Mouse (Mus musculus) heart, embryonic 11.5 days (tissue): ENCODE results near the gene Hdac9. TPM values are rescaled to one million over a fixed set of nuclear protein-coding genes. Genes with fewer than 3 reads are reported as not detected.
A peak's percentile ranks its signal among the peaks of the same experiment; 100 is the strongest.

ENCODE experiments used
- ATAC-seq: fragments of 200-750 bp; cut with Nextera tagmentation; replicated peaks from 2 replicates; pipeline ENCODE4 v1.8.0; 2017; ENCODE audit warnings: moderate library complexity; ENCODE audit not compliant: insufficient number of reproducible peaks, low FRiP score, low TSS enrichment
- H3K27ac ChIP-seq: fragments of 300-500 bp; sonication (generic); 2 replicates; pipeline ENCODE4 v1.5.1; 2014; ENCODE audit warnings: mild to moderate bottlenecking, low read depth, low read length
- H3K27me3 ChIP-seq: fragments of 300-500 bp; sonication (generic); 2 replicates; pipeline ENCODE4 v1.6.1; 2014; ENCODE audit warnings: mild to moderate bottlenecking, low read length, mixed read lengths; ENCODE audit not compliant: control insufficient read depth, insufficient read depth
- H3K36me3 ChIP-seq: fragments of 300-500 bp; sonication (generic); 2 replicates; pipeline ENCODE4 v1.6.1; 2014; ENCODE audit warnings: mild to moderate bottlenecking, low read length, moderate library complexity, mixed read lengths; ENCODE audit not compliant: control insufficient read depth, insufficient read depth
- H3K4me1 ChIP-seq: fragments of 300-500 bp; sonication (generic); 2 replicates; pipeline ENCODE4 v1.6.1; 2014; ENCODE audit warnings: low read length; ENCODE audit not compliant: control insufficient read depth, insufficient read depth
- H3K4me2 ChIP-seq: fragments of 300-500 bp; sonication (generic); 2 replicates; pipeline ENCODE4 v1.6.1; 2014; ENCODE audit warnings: mild to moderate bottlenecking, moderate library complexity
- H3K4me3 ChIP-seq: fragments of 300-500 bp; sonication (generic); 2 replicates; pipeline ENCODE4 v1.5.1; 2014; ENCODE audit warnings: low read depth, low read length
- H3K9ac ChIP-seq: fragments of 300-500 bp; sonication (generic); 2 replicates; pipeline ENCODE4 v1.6.1; 2014; ENCODE audit warnings: mild to moderate bottlenecking, low read depth, low read length, moderate library complexity
- H3K9me3 ChIP-seq: fragments of 300-500 bp; sonication (generic); replicated peaks from 2 replicates; pipeline ENCODE4 v1.6.1; 2016; ENCODE audit warnings: low read length; ENCODE audit not compliant: control insufficient read depth
- WGBS: fragments of 180-500 bp; shearing (Covaris S2); extraction: QIAGEN DNeasy Blood & Tissue Kit; methylation state at CpG from one replicate; pipeline ENCODE4 v1.1.7; 2014; ENCODE audit not compliant: insufficient replicate concordance; 5-methylcytosine and 5-hydroxymethylcytosine counted together
- polyA plus RNA-seq: library from polyadenylated mRNA; unstranded; fragments of >200 nt; fragmentation: Nextera tagmentation; extraction: Ambion mirVana; gene quantifications from 2 replicates; pipeline ENCODE4 v1.2.1, GENCODE M21; 2014

The Hdac9 gene
- polyA plus RNA-seq, 1 experiment from 2014 or later, result 29.3 TPM

- 60% methylated on average over 14 of the region's 14 CpGs for WGBS
- no peak overlapping the region for H3K4me3 ChIP-seq
- H3K9me3 ChIP-seq, result no peaks in the 10 kb centered on the region
- peak overlapping the region; percentile 50; the same call in 1 of the 2 replicates for H3K27ac ChIP-seq
- no peaks in the 10 kb centered on the region for H3K4me1 ChIP-seq
- H3K27me3 ChIP-seq, result no peaks in the 10 kb centered on the region
- peak overlapping the region; percentile 40 for H3K4me2 ChIP-seq
- H3K36me3 ChIP-seq, result no peaks in the 10 kb centered on the region
- H3K9ac ChIP-seq, result no peak overlapping the region
- ATAC-seq, result no peak
Observed at GRCm38 (mm10) chr12:34714266-34714939, 202.5 kb downstream of the Hdac9 start.

- 34% methylated on average over 1 of the region's 1 CpGs for WGBS
- no peak overlapping the region for H3K4me2 ChIP-seq
- H3K9ac ChIP-seq, result no peak overlapping the region
- peaks cover 10% of the 10 kb centered on the region for H3K4me1 ChIP-seq
- H3K36me3 ChIP-seq, result no peaks in the 10 kb centered on the region
- no peak overlapping the region for H3K4me3 ChIP-seq
- H3K27me3 ChIP-seq, result no peaks in the 10 kb centered on the region
- ATAC-seq, result no peak
- no peak overlapping the region for H3K27ac ChIP-seq
- H3K9me3 ChIP-seq, result no peaks in the 10 kb centered on the region
Observed at GRCm38 (mm10) chr12:34697981-34698380, 218.9 kb downstream of the Hdac9 start.

- no peak overlapping the region for H3K4me3 ChIP-seq
- H3K9me3 ChIP-seq, result no peaks in the 10 kb centered on the region
- no peak overlapping the region for H3K9ac ChIP-seq
- H3K36me3 ChIP-seq, result no peaks in the 10 kb centered on the region
- no peak for ATAC-seq
- no peaks in the 10 kb centered on the region for H3K27me3 ChIP-seq
- H3K27ac ChIP-seq, result no peak overlapping the region
- peaks cover 10% of the 10 kb centered on the region for H3K4me1 ChIP-seq
- no peak overlapping the region for H3K4me2 ChIP-seq
- 84% methylated on average over 1 of the region's 1 CpGs for WGBS
Observed at GRCm38 (mm10) chr12:34696736-34697135, 220.2 kb downstream of the Hdac9 start.

GRCm38 (mm10) chr12:34688941-34689340 lies 228.0 kb downstream of the Hdac9 start:
- no peak overlapping the region for H3K4me3 ChIP-seq
- H3K4me2 ChIP-seq, result no peak overlapping the region
- 79% methylated on average over 4 of the region's 4 CpGs for WGBS

GRCm38 (mm10) chr12:34683375-34683774 lies 233.5 kb downstream of the Hdac9 start:
- Histone ChIP-seq H3K4me1 (no peaks in the 10 kb centered on the region), H3K36me3 (no peaks in the 10 kb centered on the region), H3K4me3 (no peak overlapping the region), H3K27ac (no peak overlapping the region), H3K9ac (no peak overlapping the region), H3K9me3 (no peaks in the 10 kb centered on the region), H3K4me2 (no peak overlapping the region), H3K27me3 (no peaks in the 10 kb centered on the region)
- ATAC-seq, result no peak
- 64% methylated on average over 4 of the region's 4 CpGs for WGBS

More at GRCm38 (mm10) chr12:34688941-34689340, 228.0 kb downstream of the Hdac9 start:
- ATAC-seq, result no peak
- H3K9ac ChIP-seq, result no peak overlapping the region
- no peaks in the 10 kb centered on the region for H3K4me1 ChIP-seq
- no peaks in the 10 kb centered on the region for H3K36me3 ChIP-seq
- H3K27me3 ChIP-seq, result no peaks in the 10 kb centered on the region
- H3K27ac ChIP-seq, result no peak overlapping the region
- H3K9me3 ChIP-seq, result no peaks in the 10 kb centered on the region

- WGBS, result 92% methylated on average over 3 of the region's 3 CpGs
- ATAC-seq, result no peak
- Histone ChIP-seq H3K9ac (no peak overlapping the region), H3K27me3 (no peaks in the 10 kb centered on the region), H3K4me2 (no peak overlapping the region), H3K36me3 (no peaks in the 10 kb centered on the region), H3K27ac (no peak overlapping the region), H3K9me3 (no peaks in the 10 kb centered on the region), H3K4me3 (no peak overlapping the region), H3K4me1 (no peaks in the 10 kb centered on the region)
Observed at GRCm38 (mm10) chr12:34682657-34683056, 234.2 kb downstream of the Hdac9 start.

GRCm38 (mm10) chr12:34680576-34680975 lies 236.3 kb downstream of the Hdac9 start:
- Histone ChIP-seq H3K9me3 (no peaks in the 10 kb centered on the region), H3K4me1 (no peaks in the 10 kb centered on the region), H3K27ac (no peak overlapping the region), H3K9ac (no peak overlapping the region), H3K27me3 (no peaks in the 10 kb centered on the region), H3K4me3 (no peak overlapping the region), H3K36me3 (no peaks in the 10 kb centered on the region), H3K4me2 (no peak overlapping the region)
- no peak for ATAC-seq
- WGBS, result 63% methylated on average over 5 of the region's 5 CpGs

- H3K4me1 ChIP-seq, result no peaks in the 10 kb centered on the region
- H3K9me3 ChIP-seq, result no peaks in the 10 kb centered on the region
- H3K4me3 ChIP-seq, result no peak overlapping the region
- H3K4me2 ChIP-seq, result no peak overlapping the region
- ATAC-seq, result no peak
- H3K27ac ChIP-seq, result no peak overlapping the region
- WGBS, result 78% methylated on average over 6 of the region's 6 CpGs
- no peak overlapping the region for H3K9ac ChIP-seq
- no peaks in the 10 kb centered on the region for H3K27me3 ChIP-seq
- H3K36me3 ChIP-seq, result no peaks in the 10 kb centered on the region
Observed at GRCm38 (mm10) chr12:34677110-34677509, 239.8 kb downstream of the Hdac9 start.

GRCm38 (mm10) chr12:34674235-34674634 lies 242.7 kb downstream of the Hdac9 start:
- H3K9ac ChIP-seq, result no peak overlapping the region
- no peaks in the 10 kb centered on the region for H3K4me1 ChIP-seq
- 39% methylated on average over 2 of the region's 2 CpGs for WGBS
- no peak overlapping the region for H3K27ac ChIP-seq
- H3K9me3 ChIP-seq, result no peaks in the 10 kb centered on the region
- H3K4me2 ChIP-seq, result no peak overlapping the region
- H3K4me3 ChIP-seq, result no peak overlapping the region
- no peaks in the 10 kb centered on the region for H3K36me3 ChIP-seq
- no peak for ATAC-seq
- no peaks in the 10 kb centered on the region for H3K27me3 ChIP-seq
